Mouse (Mus musculus) kidney, postnatal 0 days (tissue): ENCODE results near the gene Psmf1. TPM values are rescaled to one million over a fixed set of nuclear protein-coding genes. Genes with fewer than 3 reads are reported as not detected.

Source experiments
- ATAC-seq: fragments of 200-750 bp; cut with Nextera tagmentation; replicated peaks from 2 replicates; pipeline ENCODE4 v1.8.0; 2017; ENCODE audit warnings: low read depth, moderate number of reproducible peaks, moderate TSS enrichment, moderate library complexity; ENCODE audit not compliant: low FRiP score
- DNase-seq: peaks from one replicate; pipeline ENCODE4 v3.0.0-alpha.2; 2016; ENCODE audit warnings: low spot score
- H3K27ac ChIP-seq: fragments of 300-500 bp; sonication (generic); 2 replicates; pipeline ENCODE4 v1.5.1; 2014; ENCODE audit warnings: mild to moderate bottlenecking
- H3K27me3 ChIP-seq: fragments of 300-500 bp; sonication (generic); 2 replicates; pipeline ENCODE4 v1.6.1; 2014; ENCODE audit warnings: low read length, mixed read lengths; ENCODE audit not compliant: insufficient read depth
- H3K36me3 ChIP-seq: fragments of 300-500 bp; sonication (generic); 2 replicates; pipeline ENCODE4 v1.6.1; 2014; ENCODE audit warnings: low read length, mixed read lengths; ENCODE audit not compliant: insufficient read depth
- H3K4me1 ChIP-seq: fragments of 300-500 bp; sonication (generic); replicated peaks from 2 replicates; pipeline ENCODE4 v1.6.1; 2014; ENCODE audit warnings: antibody characterized with exemption, low read length, mixed read lengths; ENCODE audit not compliant: insufficient read depth
- H3K4me2 ChIP-seq: fragments of 300-500 bp; sonication (generic); 2 replicates; pipeline ENCODE4 v1.6.1; 2014; ENCODE audit warnings: mild to moderate bottlenecking, low read length, moderate library complexity, mixed read lengths
- H3K4me3 ChIP-seq: fragments of 300-500 bp; sonication (generic); replicated peaks from 2 replicates; pipeline ENCODE4 v1.5.1; 2014; ENCODE audit warnings: low read depth, low read length
- H3K9ac ChIP-seq: fragments of 300-500 bp; sonication (generic); 2 replicates; pipeline ENCODE4 v1.6.1; 2014; ENCODE audit warnings: low read depth, low read length
- H3K9me3 ChIP-seq: fragments of 300-500 bp; sonication (generic); replicated peaks from 2 replicates; pipeline ENCODE4 v1.6.1; 2016; ENCODE audit warnings: low read length, inconsistent platforms, mixed read lengths
- CTCF ChIP-seq: IDR thresholded peaks from 2 replicates; pipeline ENCODE4 v1.5.1; 2016; ENCODE audit warnings: antibody characterized with exemption, low read depth, mild to moderate bottlenecking, moderate library complexity
- WGBS: fragments of 180-500 bp; shearing (Covaris S2); extraction: QIAGEN DNeasy Blood & Tissue Kit; methylation state at CpG from one replicate; pipeline ENCODE4 v1.1.7; 2014; 5-methylcytosine and 5-hydroxymethylcytosine counted together
- polyA plus RNA-seq: library from polyadenylated mRNA; unstranded; fragments of >200 nt; fragmentation: Nextera tagmentation; extraction: Ambion mirVana; gene quantifications from 2 replicates; pipeline ENCODE4 v1.2.1, GENCODE M21; 2015

Gene Psmf1
- polyA plus RNA-seq, 1 experiment from 2014 or later, result 45.1 TPM

GRCm38 (mm10) chr2:151751330-151751729 lies 7.3 kb upstream of the Psmf1 start:
- 66% methylated on average over 5 of the region's 5 CpGs for WGBS
- TF ChIP-seq CTCF, result no peak

GRCm38 (mm10) chr2:151747847-151748705 lies 4.1 kb upstream of the Psmf1 start:
- no peak overlapping the region for H3K4me2 ChIP-seq
- H3K9me3 ChIP-seq, result no peaks in the 10 kb centered on the region
- TF ChIP-seq CTCF, result peak; percentile 89
- no peak overlapping the region for H3K9ac ChIP-seq
- ATAC-seq (no peak; the same call in 1 of the 2 replicates), DNase-seq (peak; percentile 88)
- whole genome bisulfite sequencing, result 40% methylated on average over 19 of the region's 19 CpGs
- H3K36me3 ChIP-seq, result no peaks in the 10 kb centered on the region
- H3K27me3 ChIP-seq, result no peaks in the 10 kb centered on the region
- H3K27ac ChIP-seq, result no peak overlapping the region
- no peak overlapping the region for H3K4me3 ChIP-seq
- no peaks in the 10 kb centered on the region for H3K4me1 ChIP-seq

More at GRCm38 (mm10) chr2:151751330-151751729, 7.3 kb upstream of the Psmf1 start:
- ATAC-seq, result no peak
- H3K36me3 ChIP-seq, result no peaks in the 10 kb centered on the region
- no peaks in the 10 kb centered on the region for H3K27me3 ChIP-seq
- H3K4me3 ChIP-seq, result no peak overlapping the region
- H3K9me3 ChIP-seq, result no peaks in the 10 kb centered on the region
- H3K27ac ChIP-seq, result no peak overlapping the region
- no peak for DNase-seq
- no peak overlapping the region for H3K9ac ChIP-seq
- no peak overlapping the region for H3K4me2 ChIP-seq
- no peaks in the 10 kb centered on the region for H3K4me1 ChIP-seq

GRCm38 (mm10) chr2:151742850-151743679 lies 921 bp downstream of the Psmf1 start:
- Histone ChIP-seq H3K4me3 (no peak overlapping the region), H3K4me1 (peaks cover 15% of the 10 kb centered on the region; the same call in 1 of the 2 replicates), H3K9ac (no peak overlapping the region), H3K4me2 (no peak overlapping the region), H3K27me3 (no peaks in the 10 kb centered on the region), H3K36me3 (no peaks in the 10 kb centered on the region), H3K9me3 (no peaks in the 10 kb centered on the region), H3K27ac (no peak overlapping the region)
- DNase-seq, result no peak
- TF ChIP-seq CTCF, result no peak
- WGBS, result 64% methylated on average over 6 of the region's 6 CpGs
- ATAC-seq, result no peak

GRCm38 (mm10) chr2:151742084-151742483 lies 1.9 kb downstream of the Psmf1 start:
- Histone ChIP-seq H3K9ac (no peak overlapping the region), H3K27me3 (no peaks in the 10 kb centered on the region), H3K4me3 (no peak overlapping the region), H3K4me2 (no peak overlapping the region), H3K27ac (no peak overlapping the region), H3K9me3 (no peaks in the 10 kb centered on the region), H3K4me1 (peaks cover 15% of the 10 kb centered on the region; the same call in 1 of the 2 replicates), H3K36me3 (no peaks in the 10 kb centered on the region)
- ATAC-seq (no peak), DNase-seq (no peak)
- WGBS, result 89% methylated on average over 1 of the region's 1 CpGs
- TF ChIP-seq CTCF, result no peak

- Histone ChIP-seq H3K27ac (peak overlapping the region; percentile 74), H3K9me3 (no peaks in the 10 kb centered on the region), H3K4me1 (peaks cover 15% of the 10 kb centered on the region; the same call in 1 of the 2 replicates), H3K9ac (peak overlapping the region; percentile 84), H3K4me3 (peak overlapping the region; percentile 95), H3K4me2 (peak overlapping the region; percentile 93), H3K27me3 (no peaks in the 10 kb centered on the region), H3K36me3 (no peaks in the 10 kb centered on the region)
- under 1% methylated on average over 61 of the region's 61 CpGs for WGBS
- DNase-seq (peak; percentile 89), ATAC-seq (peak; percentile 85)
- TF ChIP-seq CTCF, result 0 out of 2 replicates have a peak, but pooled peaks have one; percentile 3
These were observed 3.1 kb downstream of the Psmf1 start for GRCm38 (mm10) chr2:151740741-151741526.
